Mouse (Mus musculus): Measurements from ENCODE around the gene Thpo. TPM values are rescaled to one million over a fixed set of nuclear protein-coding genes. Genes with fewer than 3 reads are reported as not detected.

Thpo gene
- polyA plus RNA-seq, 1 experiment from 2014 or later, result 2.9 TPM

DNA sequence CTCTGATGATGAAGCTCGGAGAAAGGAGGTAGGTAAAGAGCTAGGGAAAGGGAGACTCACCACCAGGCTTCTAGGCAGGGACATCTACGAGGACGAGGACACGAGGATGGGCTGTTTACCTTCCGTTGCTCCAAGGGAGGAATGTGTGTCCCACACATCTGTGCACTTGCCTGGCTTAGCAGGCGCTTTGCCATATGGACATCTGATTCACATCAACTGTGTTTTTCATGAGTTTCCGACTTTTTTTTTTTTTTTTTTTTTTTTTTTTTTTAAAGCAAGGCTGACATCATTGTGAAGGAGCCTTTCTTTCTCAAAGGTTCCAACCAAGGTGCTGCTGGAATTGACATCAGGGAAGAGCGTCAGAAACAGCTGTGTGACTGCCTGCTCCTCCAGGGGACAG lies 16.2 kb upstream of the Thpo start:
- Histone ChIP-seq H3K36me3 (ENCODE audit: control insufficient read depth, insufficient read depth, low read length) (no peaks in the 10 kb centered on the region), H3K4me3 (ENCODE audit: low read length) (no peak overlapping the region), H3K4me2 (ENCODE audit: low read depth, low read length) (no peak overlapping the region), H3K27me3 (replicated peaks; ENCODE audit: control insufficient read depth, insufficient read depth, low read length) (no peaks in the 10 kb centered on the region), H3K4me1 (ENCODE audit: control insufficient read depth, insufficient read depth, low read length) (no peaks in the 10 kb centered on the region), H3K27ac (ENCODE audit: low read length) (no peak overlapping the region), H3K9ac (ENCODE audit: low read depth, low read length) (no peak overlapping the region), H3K9me3 (ENCODE audit: control insufficient read depth, low read length) (no peaks in the 10 kb centered on the region)
- whole genome bisulfite sequencing, result 37% methylated on average over 8 of the region's 8 CpGs
- ATAC-seq, result no peak

DNA sequence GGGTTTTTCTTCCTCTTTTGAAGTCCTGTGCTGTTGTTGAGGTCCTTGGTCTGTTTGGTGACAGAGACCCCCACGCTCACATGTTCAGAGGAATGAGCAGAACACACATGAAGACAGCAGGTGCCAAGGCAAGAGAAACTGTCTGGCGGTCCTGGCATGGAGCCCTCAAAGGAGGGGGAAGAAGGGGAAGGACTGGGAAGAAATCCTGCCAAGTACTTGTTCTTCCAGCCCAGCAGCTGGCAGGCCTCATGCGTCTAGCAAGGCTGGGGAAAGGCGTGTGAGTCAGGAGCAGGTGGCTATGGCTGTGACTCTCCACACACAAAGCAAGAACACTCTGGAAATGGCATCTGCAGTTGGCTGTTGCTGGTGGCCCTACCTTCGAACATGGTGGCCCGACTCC lies 12.3 kb upstream of the Thpo start:
- H3K9me3 ChIP-seq (ENCODE audit: control insufficient read depth, low read length), result no peaks in the 10 kb centered on the region
- WGBS, result 57% methylated on average over 6 of the region's 6 CpGs
- H3K27me3 ChIP-seq (replicated peaks; ENCODE audit: control insufficient read depth, insufficient read depth, low read length), result no peaks in the 10 kb centered on the region
- H3K4me3 ChIP-seq (ENCODE audit: low read length), result no peak overlapping the region
- no peak overlapping the region for H3K4me2 ChIP-seq (ENCODE audit: low read depth, low read length)
- ATAC-seq, result no peak
- H3K9ac ChIP-seq (ENCODE audit: low read depth, low read length), result no peak overlapping the region
- no peak overlapping the region for H3K27ac ChIP-seq (ENCODE audit: low read length)
- no peaks in the 10 kb centered on the region for H3K36me3 ChIP-seq (ENCODE audit: control insufficient read depth, insufficient read depth, low read length)
- H3K4me1 ChIP-seq (ENCODE audit: control insufficient read depth, insufficient read depth, low read length), result no peaks in the 10 kb centered on the region

DNA sequence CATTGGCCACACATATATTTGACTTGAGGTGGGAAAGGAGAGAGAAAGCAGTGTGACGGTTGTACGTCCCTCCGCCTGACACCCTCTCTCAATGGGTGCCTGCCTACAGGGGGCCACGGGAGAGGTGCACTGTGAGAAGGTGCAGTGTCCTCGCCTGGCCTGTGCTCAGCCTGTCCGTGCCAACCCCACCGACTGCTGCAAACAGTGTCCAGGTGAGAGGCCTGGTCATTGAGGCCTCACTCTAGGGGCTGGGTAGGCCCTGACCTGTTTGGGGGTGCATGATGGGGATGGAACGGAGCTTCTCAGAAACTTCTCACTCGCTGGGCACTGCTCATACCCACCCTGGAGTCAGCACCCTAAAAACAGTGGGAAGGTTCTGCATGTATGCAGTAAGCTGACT lies 5.5 kb upstream of the Thpo start:
- no peaks in the 10 kb centered on the region for H3K4me1 ChIP-seq (ENCODE audit: control insufficient read depth, insufficient read depth, low read length)
- WGBS, result 96% methylated on average over 9 of the region's 9 CpGs
- no peak overlapping the region for H3K4me3 ChIP-seq (ENCODE audit: low read length)
- no peak overlapping the region for H3K4me2 ChIP-seq (ENCODE audit: low read depth, low read length)
- H3K9ac ChIP-seq (ENCODE audit: low read depth, low read length), result no peak overlapping the region
- H3K9me3 ChIP-seq (ENCODE audit: control insufficient read depth, low read length), result no peaks in the 10 kb centered on the region
- peaks cover 10% of the 10 kb centered on the region for H3K27me3 ChIP-seq (replicated peaks; ENCODE audit: control insufficient read depth, insufficient read depth, low read length)
- ATAC-seq, result no peak
- no peak overlapping the region for H3K27ac ChIP-seq (ENCODE audit: low read length)
- no peaks in the 10 kb centered on the region for H3K36me3 ChIP-seq (ENCODE audit: control insufficient read depth, insufficient read depth, low read length)

DNA sequence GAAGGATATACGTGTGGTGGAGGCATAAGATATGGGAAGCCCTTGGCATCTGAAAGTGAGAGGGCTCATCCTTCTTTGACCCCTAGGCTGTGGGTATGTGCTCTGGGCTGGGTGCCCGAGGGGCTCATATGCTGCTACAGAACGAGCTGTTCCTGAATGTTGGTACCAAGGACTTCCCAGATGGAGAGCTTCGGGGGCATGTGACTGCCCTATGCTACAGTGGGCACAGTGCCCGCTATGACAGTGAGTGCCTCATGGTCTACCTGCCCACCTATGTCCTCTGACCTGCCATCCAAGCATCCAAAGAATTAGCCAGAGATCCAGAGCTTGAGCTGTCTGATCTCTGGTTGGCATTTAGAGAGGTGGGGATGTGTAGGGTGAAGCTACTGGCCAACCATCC lies 2.5 kb upstream of the Thpo start:
- 93% methylated on average over 5 of the region's 5 CpGs for WGBS

DNA sequence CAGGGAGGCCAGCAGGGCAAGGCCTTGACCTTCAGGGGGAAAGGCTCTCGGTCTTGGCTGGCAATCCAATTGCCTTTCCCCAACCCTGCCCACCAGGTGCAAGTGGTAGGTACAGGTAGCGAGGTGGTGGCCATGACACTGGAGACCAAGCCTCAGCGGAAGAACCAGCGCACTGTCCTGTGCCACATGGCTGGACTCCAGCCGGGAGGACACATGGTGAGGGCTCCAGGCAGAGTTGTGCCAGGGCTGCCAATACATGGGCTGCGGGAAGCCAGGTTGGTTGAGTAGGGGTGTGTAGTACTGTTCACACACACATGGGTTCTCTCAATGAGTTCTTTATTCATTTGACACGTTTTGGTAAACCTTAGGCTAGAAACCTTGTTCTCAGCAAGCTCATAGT lies 1.9 kb upstream of the Thpo start:
- H3K4me2 ChIP-seq (ENCODE audit: low read depth, low read length), result no peak overlapping the region
- H3K9ac ChIP-seq (ENCODE audit: low read depth, low read length), result no peak overlapping the region
- no peak overlapping the region for H3K27ac ChIP-seq (ENCODE audit: low read length)
- no peak for ATAC-seq
- H3K4me1 ChIP-seq (ENCODE audit: control insufficient read depth, insufficient read depth, low read length), result peaks cover 11% of the 10 kb centered on the region
- no peak overlapping the region for H3K4me3 ChIP-seq (ENCODE audit: low read length)
- H3K27me3 ChIP-seq (replicated peaks; ENCODE audit: control insufficient read depth, insufficient read depth, low read length), result peaks cover 25% of the 10 kb centered on the region
- H3K9me3 ChIP-seq (ENCODE audit: control insufficient read depth, low read length), result no peaks in the 10 kb centered on the region
- 89% methylated on average over 7 of the region's 7 CpGs for WGBS
- no peaks in the 10 kb centered on the region for H3K36me3 ChIP-seq (ENCODE audit: control insufficient read depth, insufficient read depth, low read length)

More for the DNA sequence above, 2.5 kb upstream of the Thpo start:
- Histone ChIP-seq H3K4me2 (ENCODE audit: low read depth, low read length) (no peak overlapping the region), H3K4me3 (ENCODE audit: low read length) (no peak overlapping the region), H3K27me3 (replicated peaks; ENCODE audit: control insufficient read depth, insufficient read depth, low read length) (peaks cover 25% of the 10 kb centered on the region), H3K4me1 (ENCODE audit: control insufficient read depth, insufficient read depth, low read length) (peaks cover 11% of the 10 kb centered on the region), H3K9me3 (ENCODE audit: control insufficient read depth, low read length) (no peaks in the 10 kb centered on the region), H3K36me3 (ENCODE audit: control insufficient read depth, insufficient read depth, low read length) (no peaks in the 10 kb centered on the region), H3K27ac (ENCODE audit: low read length) (no peak overlapping the region), H3K9ac (ENCODE audit: low read depth, low read length) (no peak overlapping the region)
- no peak for ATAC-seq

DNA sequence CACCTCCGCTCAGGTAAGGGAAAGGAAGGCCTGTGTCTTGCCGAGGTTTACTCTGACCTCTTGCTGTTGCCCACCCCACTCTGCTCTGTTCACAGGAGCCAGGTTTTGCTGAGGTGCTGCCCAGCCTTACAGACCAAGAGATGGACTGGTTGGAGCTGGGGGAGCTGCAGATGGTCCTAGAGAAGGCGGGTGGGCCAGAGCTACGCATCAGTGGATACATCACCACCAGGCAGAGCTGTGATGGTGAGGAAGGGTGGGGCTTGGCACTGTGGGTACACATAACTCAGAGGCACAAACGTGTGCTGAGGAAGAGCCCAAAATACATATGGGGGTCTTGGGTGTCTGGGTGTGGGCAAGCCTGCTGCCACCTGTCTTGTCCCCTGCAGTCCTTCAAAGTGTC lies 1.3 kb upstream of the Thpo start:
- no peak overlapping the region for H3K9ac ChIP-seq (ENCODE audit: low read depth, low read length)
- H3K4me3 ChIP-seq (ENCODE audit: low read length), result no peak overlapping the region
- peaks cover 11% of the 10 kb centered on the region for H3K4me1 ChIP-seq (ENCODE audit: control insufficient read depth, insufficient read depth, low read length)
- no peak overlapping the region for H3K4me2 ChIP-seq (ENCODE audit: low read depth, low read length)
- 72% methylated on average over 5 of the region's 5 CpGs for WGBS
- H3K27me3 ChIP-seq (replicated peaks; ENCODE audit: control insufficient read depth, insufficient read depth, low read length), result peaks cover 25% of the 10 kb centered on the region
- no peak overlapping the region for H3K27ac ChIP-seq (ENCODE audit: low read length)
- H3K36me3 ChIP-seq (ENCODE audit: control insufficient read depth, insufficient read depth, low read length), result no peaks in the 10 kb centered on the region
- no peak for ATAC-seq
- no peaks in the 10 kb centered on the region for H3K9me3 ChIP-seq (ENCODE audit: control insufficient read depth, low read length)

DNA sequence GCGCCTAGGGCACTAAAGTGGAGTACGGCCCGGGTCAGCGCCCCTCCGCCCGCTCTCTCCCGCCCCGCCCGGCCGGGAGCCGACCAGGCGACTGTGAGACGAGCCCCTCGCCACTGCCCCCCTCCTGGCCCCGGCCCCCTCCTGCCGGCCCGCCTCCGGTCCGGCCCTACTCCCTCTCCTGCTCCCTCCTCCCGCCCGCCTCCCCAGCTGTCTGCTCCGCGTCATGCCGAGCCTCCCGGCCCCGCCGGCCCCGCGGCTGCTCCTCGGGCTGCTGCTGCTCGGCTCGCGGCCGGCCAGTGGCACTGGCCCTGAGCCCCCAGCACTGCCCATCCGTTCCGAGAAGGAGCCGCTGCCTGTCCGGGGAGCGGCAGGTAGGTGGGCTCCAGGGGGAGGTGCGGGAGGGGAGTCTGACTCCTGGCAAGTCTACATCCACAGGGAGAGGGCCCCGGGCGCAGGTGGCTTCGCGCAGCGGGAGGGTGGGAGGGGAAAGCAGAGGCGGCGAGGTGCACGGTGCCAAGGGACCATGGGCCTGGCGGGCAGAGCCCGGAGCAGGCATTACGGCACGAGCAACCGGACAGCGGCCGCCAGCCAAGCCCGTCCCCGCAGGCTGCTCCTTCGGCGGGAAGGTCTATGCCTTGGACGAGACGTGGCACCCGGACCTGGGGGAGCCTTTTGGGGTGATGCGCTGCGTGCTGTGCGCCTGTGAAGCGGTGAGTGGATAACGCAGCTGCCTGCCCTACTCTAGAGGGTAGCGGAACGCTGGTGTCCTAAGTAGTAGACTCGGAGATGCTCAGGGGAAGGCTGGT lies 1.2 kb downstream of the Thpo start, which contains the start of gene Chrd:
Chrd (plus strand) TSS at position 203 of the 806 bp plus-strand sequence.
- H3K27me3 ChIP-seq (replicated peaks; ENCODE audit: control insufficient read depth, insufficient read depth, low read length), result peaks cover 25% of the 10 kb centered on the region
- H3K4me2 ChIP-seq (ENCODE audit: low read depth, low read length), result peak within 1 kb of the TSS; percentile 100
- WGBS, result under 1% methylated on average over 58 of the region's 70 CpGs
- peak within 1 kb of the TSS; percentile 81 for H3K9ac ChIP-seq (ENCODE audit: low read depth, low read length)
- no peaks in the 10 kb centered on the region for H3K36me3 ChIP-seq (ENCODE audit: control insufficient read depth, insufficient read depth, low read length)
- H3K4me3 ChIP-seq (ENCODE audit: low read length), result peak within 1 kb of the TSS; percentile 68
- ATAC-seq, result peak; percentile 81
- H3K4me1 ChIP-seq (ENCODE audit: control insufficient read depth, insufficient read depth, low read length), result peaks cover 20% of the 10 kb centered on the region
- no peaks in the 10 kb centered on the region for H3K9me3 ChIP-seq (ENCODE audit: control insufficient read depth, low read length)
- H3K27ac ChIP-seq (ENCODE audit: low read length), result peak within 1 kb of the TSS; percentile 52; the same call in 1 of the 2 replicates

DNA sequence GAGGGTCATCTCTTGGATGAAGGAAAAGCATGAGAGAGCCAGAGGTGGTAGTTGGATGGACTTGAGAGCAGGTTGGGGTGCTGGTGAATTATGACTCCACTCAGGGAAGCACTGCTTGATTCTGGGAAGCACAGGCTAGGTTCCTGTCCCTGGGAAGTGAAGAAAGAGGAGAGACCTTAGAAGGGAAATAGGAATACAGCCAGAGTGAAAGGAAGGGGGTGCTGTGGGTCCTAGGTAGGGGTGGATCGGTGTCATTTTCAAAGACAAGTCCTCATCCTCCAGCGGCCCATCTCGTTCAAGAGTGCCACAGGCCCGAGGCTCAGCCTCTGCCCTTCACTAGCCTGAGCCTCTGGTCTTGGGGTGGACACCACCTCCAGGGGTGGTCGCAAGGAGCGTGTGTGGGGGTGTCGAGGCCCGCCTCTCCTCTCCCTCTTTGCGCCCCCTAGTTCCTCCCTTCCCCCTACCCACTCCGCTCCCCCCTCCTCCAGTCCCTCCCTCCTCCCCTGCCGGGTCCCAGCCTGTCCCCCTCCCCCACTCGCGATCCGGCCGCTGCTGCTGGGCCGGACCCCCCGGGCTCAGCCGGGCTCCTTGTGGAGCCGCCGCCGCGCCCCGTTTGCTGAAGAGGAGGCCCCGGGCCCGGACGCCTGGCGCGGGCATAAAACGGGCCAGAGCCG lies 1.9 kb downstream of the Thpo start:
- peak overlapping the region; percentile 81 for H3K9ac ChIP-seq (ENCODE audit: low read depth, low read length)
- H3K27ac ChIP-seq (ENCODE audit: low read length), result peak overlapping the region; percentile 52; the same call in 1 of the 2 replicates
- WGBS, result 3% methylated on average over 30 of the region's 30 CpGs
- H3K9me3 ChIP-seq (ENCODE audit: control insufficient read depth, low read length), result no peaks in the 10 kb centered on the region
- peaks cover 25% of the 10 kb centered on the region for H3K27me3 ChIP-seq (replicated peaks; ENCODE audit: control insufficient read depth, insufficient read depth, low read length)
- H3K36me3 ChIP-seq (ENCODE audit: control insufficient read depth, insufficient read depth, low read length), result no peaks in the 10 kb centered on the region
- H3K4me1 ChIP-seq (ENCODE audit: control insufficient read depth, insufficient read depth, low read length), result peaks cover 20% of the 10 kb centered on the region
- H3K4me2 ChIP-seq (ENCODE audit: low read depth, low read length), result peak overlapping the region; percentile 100
- ATAC-seq, result peak; percentile 12
- H3K4me3 ChIP-seq (ENCODE audit: low read length), result peak overlapping the region; percentile 68

DNA sequence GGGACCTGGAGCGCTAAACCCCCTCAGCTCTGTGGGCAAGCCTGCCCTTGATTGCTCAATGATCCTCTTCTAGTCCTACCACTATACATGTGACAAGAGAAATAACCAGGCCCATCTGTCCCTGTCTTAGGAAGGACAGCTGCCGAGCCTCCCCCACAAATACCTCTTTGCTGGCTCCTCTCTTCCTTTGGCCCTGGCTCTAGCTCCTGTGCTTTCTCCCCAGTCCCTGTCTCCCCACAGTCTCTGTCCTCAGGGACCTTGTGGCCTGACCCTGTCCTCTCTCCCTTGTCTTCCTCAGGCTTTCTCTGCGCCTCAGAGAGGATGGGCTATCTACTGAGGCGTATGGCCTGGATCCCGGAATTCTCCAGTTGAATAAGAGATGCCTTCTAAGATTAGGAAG lies 2.6 kb downstream of the Thpo start:
- Histone ChIP-seq H3K4me2 (ENCODE audit: low read depth, low read length) (no peak overlapping the region), H3K4me1 (ENCODE audit: control insufficient read depth, insufficient read depth, low read length) (peaks cover 20% of the 10 kb centered on the region), H3K27ac (ENCODE audit: low read length) (no peak overlapping the region), H3K4me3 (ENCODE audit: low read length) (no peak overlapping the region), H3K27me3 (replicated peaks; ENCODE audit: control insufficient read depth, insufficient read depth, low read length) (peaks cover 25% of the 10 kb centered on the region), H3K9ac (ENCODE audit: low read depth, low read length) (no peak overlapping the region), H3K9me3 (ENCODE audit: control insufficient read depth, low read length) (no peaks in the 10 kb centered on the region), H3K36me3 (ENCODE audit: control insufficient read depth, insufficient read depth, low read length) (no peaks in the 10 kb centered on the region)
- no peak for ATAC-seq
- WGBS, result 71% methylated on average over 5 of the region's 5 CpGs
